Mouse (Mus musculus) cerebellum, postnatal 4 days (tissue): ENCODE results near the gene 1700016K19Rik.

Source experiments
- DNase-seq, 2 experiments: peaks; one replicate each; pipeline ENCODE4 v3.0.0; 2022; ENCODE audit warnings: low spot score in 2 of 2, mixed read lengths in 1 of 2

The 1700016K19Rik gene

DNA sequence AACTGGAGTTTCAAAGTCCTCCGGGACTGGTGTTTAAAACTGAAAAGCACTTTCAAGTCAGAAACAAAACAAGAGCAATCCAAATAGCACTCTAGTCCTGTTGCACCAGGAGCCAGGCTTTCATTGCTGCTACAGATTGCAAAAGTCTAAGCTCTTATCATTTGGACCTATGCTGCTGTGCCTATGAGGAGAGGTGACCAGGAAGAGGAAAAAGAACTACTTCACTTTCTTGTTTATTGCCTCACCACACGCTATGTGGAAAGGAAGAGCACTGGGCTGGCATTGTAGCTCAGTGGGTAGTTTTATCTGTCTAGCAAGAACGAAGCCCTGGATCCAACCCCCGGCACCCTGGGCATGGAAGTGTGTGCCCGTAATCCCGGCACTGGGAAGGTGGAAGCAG lies 33.6 kb downstream of the 1700016K19Rik start:
- DNase-seq = no peak

DNA sequence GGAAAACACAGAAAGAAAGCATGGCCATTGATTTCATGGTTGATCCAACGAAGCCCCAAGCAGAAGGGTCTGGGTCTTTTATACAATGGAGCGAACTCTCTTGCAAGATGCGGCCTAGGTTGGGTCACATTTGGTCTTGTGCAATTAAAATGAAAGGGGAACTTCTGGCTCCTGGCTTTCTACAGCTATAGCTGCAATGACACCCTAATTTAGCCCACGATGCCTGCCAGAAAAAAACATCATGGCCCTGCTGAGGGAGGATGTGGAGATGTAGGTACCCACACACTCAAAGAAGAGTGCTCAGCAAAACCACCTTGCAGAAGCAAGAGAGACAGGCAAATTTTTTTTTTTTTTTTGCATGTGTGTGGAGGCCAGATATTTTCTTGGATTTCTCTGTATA lies 34.1 kb downstream of the 1700016K19Rik start:
- no peak for DNase-seq

DNA sequence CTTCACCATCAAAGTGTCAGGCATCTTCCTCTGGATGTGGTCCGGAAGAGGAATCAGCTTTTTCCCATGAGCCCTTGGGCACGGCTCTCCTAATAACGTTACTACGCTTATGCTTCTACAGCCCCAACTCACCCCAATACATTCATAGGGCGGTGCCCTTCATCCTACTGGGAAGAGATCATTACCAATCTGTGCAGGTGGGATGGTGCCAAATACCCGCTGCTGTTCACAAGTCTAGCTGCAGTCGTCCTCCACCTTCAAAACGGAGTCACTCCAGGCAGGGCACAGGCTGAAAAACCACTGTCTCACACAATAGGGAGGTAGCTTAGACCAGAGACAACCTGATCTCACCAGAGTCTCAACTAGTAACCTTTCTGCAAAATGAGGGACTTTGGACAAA lies 35.5 kb downstream of the 1700016K19Rik start:
- DNase-seq = no peak

DNA sequence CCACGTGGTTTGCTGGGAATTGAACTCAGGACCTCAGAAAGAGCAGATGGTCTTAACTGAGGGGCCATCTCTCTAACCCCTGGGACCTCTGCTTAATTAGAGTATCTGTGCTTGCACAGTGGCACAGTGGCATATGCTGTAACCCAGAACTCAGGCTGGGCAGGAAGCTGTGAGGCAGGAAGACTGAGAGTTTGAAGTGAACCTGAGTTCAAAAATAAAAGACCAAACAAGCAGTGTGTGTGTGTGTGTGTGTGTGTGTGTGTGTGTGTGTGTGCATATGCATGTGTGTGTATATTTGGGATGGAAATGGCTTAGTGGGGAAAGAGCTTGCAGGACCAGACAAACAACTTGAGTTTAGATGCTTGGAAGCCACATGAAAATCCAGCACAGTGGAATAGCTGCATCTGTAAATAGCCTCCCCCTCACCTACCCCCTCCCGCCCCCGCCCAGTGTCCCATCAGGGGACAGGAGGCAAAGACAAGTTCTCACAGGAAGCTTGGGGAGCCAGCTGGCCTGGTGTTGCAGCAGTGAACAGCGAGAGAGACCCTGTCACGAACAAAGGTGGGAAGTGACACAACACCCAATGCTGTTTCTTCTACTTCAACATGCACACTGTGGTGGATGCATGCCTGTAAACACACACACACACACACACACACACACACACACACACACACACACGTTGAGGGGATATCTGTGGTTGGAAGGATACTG lies 38.0 kb downstream of the 1700016K19Rik start:
- no peak for DNase-seq

DNA sequence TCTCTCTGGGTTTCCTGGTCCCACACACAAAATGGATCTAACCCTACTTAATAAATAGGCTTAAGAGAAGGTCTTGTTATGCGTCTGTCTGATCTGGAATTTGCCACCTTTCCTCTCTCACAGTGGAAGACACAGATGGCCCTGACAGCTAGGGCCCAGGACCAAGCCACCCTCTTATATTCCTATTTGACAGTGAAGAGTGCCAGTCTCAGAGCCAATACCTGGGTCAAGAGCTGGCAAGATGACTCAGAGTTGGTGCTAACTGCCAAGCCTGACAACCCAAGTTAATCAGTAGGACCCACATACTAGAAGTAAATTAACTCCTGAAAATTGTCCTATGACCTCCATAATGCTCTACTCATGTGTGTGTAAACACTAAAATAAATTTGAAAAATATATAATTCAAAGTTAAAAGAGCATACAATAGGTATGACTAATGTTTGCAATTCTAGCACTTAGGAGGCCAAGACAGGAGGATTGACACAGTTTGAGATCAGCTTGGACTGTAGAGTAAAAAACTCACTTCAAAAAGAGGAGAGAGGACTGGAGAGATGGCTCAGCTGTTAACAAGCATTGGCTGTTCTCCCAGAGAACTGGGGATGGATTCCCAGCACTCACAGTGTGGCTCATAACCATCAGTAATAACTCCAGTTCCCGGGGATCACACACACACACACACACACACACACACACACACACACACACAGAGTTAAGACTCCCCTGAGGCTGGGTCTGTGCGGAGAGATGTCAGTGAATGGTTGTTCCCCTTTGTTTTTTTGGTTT lies 39.8 kb downstream of the 1700016K19Rik start:
- no peak for DNase-seq

DNA sequence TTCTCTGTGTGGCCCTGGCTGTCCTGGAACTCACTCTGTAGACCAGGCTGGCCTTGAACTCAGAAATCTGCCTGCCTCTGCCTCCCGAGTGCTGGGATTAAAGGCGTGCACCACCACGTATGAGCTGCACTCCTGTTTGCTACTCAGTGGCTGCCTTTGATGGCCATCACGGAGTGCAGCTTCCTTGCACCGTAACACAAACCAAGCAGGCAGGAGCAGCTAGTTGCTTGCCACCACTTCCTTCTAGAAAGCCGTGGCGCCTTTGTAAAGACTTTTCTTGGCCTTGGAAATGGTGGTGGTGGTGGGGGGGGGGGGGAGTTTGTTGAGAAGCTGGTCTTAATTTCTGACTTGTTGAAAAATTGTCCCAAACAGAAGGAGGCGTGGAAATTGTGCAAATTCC lies 40.4 kb downstream of the 1700016K19Rik start:
- DNase-seq = no peak

DNA sequence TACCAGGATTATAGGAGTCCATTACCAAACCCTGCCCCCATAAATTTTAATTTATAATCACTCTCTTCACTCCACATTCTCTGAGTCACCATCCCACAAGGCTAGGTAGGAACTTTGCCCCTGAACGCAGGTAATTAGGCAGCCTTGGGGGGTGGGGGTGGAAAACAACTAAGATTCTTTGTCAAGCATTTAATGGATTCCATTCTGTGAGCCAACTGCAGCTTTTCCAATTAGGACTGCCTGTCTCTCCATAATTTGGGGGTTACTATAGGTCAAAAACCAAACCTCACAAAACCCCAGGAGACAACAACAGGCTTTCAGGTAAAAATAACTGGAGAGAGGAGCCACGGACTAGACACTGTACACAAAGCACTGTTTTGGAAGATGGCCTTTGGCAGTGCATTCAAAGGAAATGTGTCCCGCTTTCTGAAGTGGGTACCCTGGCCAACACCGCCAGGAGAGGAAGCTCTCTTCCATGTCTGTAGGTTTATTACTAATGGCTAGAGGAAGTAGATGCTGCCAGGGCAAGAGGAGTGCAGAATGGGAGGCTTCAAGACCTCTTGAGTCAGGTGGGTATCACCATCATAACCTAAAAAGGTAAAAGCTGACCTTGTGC lies 41.2 kb downstream of the 1700016K19Rik start:
- no peak for DNase-seq

DNA sequence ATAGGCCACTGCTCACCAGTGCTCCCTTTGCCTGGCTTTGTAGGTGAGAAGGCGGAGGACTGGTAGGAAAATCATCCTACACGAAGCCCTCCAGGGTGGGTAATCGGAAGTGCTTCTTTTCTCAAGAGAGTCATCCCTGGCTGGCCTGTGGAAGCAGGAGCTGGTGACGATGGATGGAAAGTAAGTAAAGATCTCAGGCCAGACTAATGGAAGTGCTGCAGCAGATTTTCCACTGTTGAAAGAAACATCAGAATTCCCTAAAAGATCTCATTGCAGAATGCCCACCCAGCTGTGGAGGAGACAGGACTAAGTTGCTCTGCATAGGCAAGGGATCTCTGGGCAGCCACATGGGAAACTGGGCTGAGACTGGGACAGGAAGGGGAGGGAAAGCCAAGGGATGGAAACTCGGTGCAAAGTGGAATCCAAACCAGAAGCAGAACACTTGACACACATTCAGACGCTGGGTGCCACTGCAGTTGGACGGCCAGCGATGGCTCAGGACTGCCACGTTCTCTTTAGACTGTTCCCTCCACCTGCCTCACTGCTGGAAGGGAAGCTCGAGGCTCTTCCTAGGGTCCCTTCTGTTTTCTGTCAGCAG lies 42.4 kb downstream of the 1700016K19Rik start:
- DNase-seq = no peak

DNA sequence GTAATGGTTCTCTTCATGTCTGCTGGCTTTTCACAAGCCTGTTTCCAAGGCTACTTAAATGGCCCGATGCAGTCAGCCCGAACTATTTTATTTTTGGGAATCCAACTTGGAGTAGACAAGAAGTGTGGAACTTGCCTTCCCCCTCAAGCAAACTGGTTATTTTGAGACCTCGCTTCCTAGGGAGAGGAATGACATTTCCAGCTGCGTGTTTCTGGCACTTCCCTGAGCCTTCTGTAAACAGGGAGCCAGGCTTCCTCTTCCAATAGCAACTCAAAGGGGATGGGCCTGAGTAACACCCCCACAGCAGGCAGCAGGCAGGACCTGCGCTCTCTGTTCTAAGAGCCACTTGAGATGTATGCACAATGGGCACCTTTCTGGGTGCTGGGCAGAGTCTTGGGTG lies 43.2 kb downstream of the 1700016K19Rik start:
- no peak for DNase-seq

DNA sequence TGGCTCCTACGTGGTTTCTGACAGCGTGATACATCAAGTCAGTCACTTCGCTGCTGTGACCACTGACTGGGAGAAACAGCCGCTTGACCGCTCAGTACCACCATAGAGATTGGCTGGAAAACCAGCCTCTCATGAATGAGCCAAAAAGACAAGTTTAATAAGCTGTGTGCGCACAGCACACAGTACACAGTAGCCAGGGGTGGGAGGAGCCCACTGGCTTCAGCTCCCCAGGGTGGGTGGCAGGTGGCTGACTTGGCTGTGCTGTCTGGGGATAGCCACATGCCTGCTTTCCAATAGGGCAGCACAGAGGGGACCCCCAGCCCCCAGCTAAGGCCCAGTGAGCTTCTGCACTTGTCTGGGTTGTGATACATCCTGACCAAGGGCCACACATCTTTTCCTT lies 44.8 kb downstream of the 1700016K19Rik start:
- DNase-seq = peak in 1 of 2 experiments; percentile 37

DNA sequence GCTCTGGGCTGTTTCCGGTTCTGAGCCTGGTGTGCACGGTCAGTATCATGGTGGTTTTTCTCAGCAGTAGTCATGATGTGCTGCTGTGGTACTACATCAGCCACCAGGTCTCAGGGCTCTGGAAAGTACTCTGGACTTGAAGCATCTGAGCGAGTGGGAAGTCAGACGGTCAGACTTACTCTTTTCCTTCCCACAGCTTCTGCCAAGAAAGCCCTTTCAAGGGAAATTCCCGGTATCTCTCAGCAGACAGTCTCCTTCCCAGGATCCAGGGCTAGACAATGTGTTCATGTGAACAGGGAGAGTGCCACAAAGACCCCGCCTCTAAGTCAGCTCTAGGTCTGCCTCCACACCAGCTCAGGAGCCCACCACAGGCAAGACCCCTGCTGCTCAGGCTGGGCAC lies 45.7 kb downstream of the 1700016K19Rik start:
- DNase-seq = no peak

DNA sequence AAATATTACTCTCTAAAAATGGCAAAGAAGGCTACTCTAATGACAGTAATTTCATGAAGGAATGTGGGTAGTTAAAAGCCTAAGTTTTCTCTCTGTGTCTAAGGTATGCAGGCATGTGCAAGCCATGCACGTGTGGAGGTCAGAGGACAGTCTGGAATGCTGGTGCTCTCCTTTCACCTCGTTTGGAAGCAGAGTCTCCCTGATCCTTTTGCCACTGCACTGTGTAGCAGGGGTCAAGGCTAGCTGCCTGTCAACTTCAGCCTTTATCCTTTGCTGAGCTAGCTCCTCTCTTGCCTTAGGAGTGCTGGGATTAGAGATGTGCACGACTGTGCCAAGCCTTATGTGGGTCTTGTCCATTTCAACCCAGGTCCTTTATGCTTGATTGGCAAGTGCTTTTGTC lies 50.8 kb downstream of the 1700016K19Rik start:
- DNase-seq = no peak

DNA sequence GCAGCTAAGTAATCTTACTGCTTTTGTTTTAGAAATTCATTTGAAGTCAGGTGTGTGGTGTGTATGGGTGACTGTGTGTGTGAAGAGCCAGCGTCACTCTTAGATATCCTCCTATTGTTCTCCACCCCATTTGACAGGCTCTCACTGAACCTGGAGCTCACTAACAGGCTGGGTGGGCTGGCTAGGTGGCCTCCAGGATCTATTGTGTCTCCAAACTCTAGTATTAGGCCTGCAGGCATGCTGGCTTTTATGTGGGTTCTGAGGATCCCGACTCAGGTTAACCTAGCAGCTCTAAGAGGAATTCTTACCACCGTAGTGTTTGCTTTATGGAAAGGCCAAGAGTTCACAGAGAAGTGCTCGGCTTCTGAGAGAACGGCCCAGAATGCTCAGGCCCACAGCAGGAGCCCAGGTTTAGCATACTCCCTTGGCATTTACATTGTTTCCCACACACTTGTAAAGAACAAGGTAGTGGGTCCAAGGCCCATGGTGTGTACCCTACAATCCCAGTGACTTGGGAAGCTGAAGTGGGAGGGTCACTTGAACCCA lies 51.3 kb downstream of the 1700016K19Rik start:
- no peak for DNase-seq

DNA sequence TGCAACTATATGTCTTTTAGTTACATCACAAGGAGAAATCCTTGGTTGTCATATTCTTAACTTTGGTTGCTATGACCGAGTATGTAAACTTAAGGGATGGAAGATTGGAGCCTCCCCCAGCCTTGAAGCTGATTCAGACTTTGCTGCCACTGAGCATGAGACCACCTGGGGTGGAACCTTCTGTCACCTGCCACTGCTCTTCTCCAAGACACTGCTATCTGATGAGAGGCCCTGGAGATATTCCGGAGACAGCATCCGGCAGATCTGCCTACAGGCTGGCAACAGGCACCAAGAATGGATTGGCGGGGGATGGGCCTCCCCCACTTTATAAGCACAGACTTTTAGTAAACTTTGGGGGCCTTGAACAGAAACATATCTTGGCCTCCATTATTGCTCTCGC lies 52.8 kb downstream of the 1700016K19Rik start:
- no peak for DNase-seq
